Mouse (Mus musculus): Measurements from ENCODE around the gene Sh2b1. TPM values are rescaled to one million over a fixed set of nuclear protein-coding genes. Genes with fewer than 3 reads are reported as not detected.

Gene Sh2b1
- total and polyA plus RNA-seq, 3 experiments = 8.9 to 61.5 (median 24.6) TPM

DNA sequence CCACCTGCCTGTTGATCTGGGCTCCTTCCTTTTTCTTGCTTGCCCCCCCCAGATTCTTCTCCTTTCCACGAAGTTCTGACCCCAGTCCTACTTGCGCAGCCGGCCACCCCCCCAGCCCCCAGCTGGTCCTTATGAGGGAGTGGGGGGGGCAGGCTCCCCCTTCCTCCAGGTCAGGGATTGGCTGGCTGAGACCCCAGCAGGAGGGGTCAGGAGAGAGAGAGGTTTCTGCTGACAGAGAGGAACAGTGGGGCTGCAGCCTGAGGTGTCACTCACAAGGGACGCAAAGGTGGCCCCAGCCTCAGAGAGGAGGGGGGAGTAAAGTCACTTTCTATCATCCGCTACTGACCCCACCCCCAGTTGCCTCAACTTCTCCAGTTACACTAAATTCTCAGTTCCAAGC lies 12.2 kb downstream of the Sh2b1 start, which contains the start of gene Atp2a1:
Gene Atp2a1, minus strand, starts transcription at position 105 of the 400 bp plus-strand sequence.
- no peak for DNase-seq (ENCODE audit: low spot score)
- Histone ChIP-seq H3K4me3 (ENCODE audit: low read depth, low read length) (no peak within 1 kb of the TSS; the same call in 1 of the 2 replicates), H3K9me3 (replicated peaks) (no peaks in the 10 kb centered on the region), H3K27me3 (ENCODE audit: insufficient read depth, low read length) (peaks cover 35% of the 10 kb centered on the region), H3K36me3 (replicated peaks) (peaks cover 35% of the 10 kb centered on the region), H3K4me1 (ENCODE audit: insufficient read depth, low read depth, low read length) (peaks cover 43% of the 10 kb centered on the region)
- TF ChIP-seq POLR2AphosphoS5 (IDR thresholded peaks at IDR 0.05; ENCODE audit: insufficient replicate concordance, low read depth, low read length) (no peak), GATA1 (IDR thresholded peaks at IDR 0.05; ENCODE audit: borderline replicate concordance, low read length) (no peak), GATA2 (IDR thresholded peaks at IDR 0.05; ENCODE audit: borderline replicate concordance, low read depth, low read length) (no peak), TAL1 (conservative IDR thresholded peaks at IDR 0.05; ENCODE audit: low read depth, low read length) (no peak), CTCF (IDR thresholded peaks at IDR 0.05; ENCODE audit: low read depth, low read length) (no peak)
- ATAC-seq (ENCODE audit: extremely low read depth, insufficient number of reproducible peaks, low FRiP score, poor library complexity, severe bottlenecking) = no peak

DNA sequence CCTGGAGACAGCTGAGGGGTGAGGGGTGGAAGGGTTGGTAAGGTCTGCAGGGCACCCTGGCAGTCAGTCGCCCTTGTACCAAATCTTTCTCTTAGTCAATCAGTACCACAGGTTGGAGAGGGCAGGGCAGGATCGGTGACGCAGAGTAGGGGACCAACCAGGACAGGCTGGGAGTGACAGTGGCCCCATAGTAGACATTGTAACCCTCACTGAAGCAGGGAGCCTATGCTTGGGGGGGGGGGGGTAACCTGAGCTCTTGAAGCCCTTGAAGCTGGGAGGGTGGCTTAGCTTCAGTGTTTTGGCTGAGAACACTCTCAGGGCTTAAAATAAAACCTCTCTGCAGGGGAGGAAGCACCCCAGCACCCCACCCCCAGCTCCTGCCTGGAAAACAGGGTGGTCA lies 13.6 kb downstream of the Sh2b1 start:
- TF ChIP-seq GATA1 (IDR thresholded peaks at IDR 0.05; ENCODE audit: borderline replicate concordance, low read length) (no peak), CTCF (IDR thresholded peaks at IDR 0.05; ENCODE audit: low read depth, low read length) (no peak), POLR2AphosphoS5 (IDR thresholded peaks at IDR 0.05; ENCODE audit: insufficient replicate concordance, low read depth, low read length) (no peak), GATA2 (IDR thresholded peaks at IDR 0.05; ENCODE audit: borderline replicate concordance, low read depth, low read length) (no peak), TAL1 (conservative IDR thresholded peaks at IDR 0.05; ENCODE audit: low read depth, low read length) (no peak)
- ATAC-seq (ENCODE audit: extremely low read depth, insufficient number of reproducible peaks, low FRiP score, poor library complexity, severe bottlenecking) (no peak), DNase-seq (ENCODE audit: low spot score) (no peak)
- H3K36me3 ChIP-seq (replicated peaks) = peaks cover 21% of the 10 kb centered on the region
- H3K9me3 ChIP-seq (replicated peaks) = no peaks in the 10 kb centered on the region
- peaks cover 49% of the 10 kb centered on the region for H3K27me3 ChIP-seq (ENCODE audit: insufficient read depth, low read length)
- no peak overlapping the region for H3K4me3 ChIP-seq (ENCODE audit: low read depth, low read length)
- H3K4me1 ChIP-seq (ENCODE audit: insufficient read depth, low read depth, low read length) = peaks cover 33% of the 10 kb centered on the region

DNA sequence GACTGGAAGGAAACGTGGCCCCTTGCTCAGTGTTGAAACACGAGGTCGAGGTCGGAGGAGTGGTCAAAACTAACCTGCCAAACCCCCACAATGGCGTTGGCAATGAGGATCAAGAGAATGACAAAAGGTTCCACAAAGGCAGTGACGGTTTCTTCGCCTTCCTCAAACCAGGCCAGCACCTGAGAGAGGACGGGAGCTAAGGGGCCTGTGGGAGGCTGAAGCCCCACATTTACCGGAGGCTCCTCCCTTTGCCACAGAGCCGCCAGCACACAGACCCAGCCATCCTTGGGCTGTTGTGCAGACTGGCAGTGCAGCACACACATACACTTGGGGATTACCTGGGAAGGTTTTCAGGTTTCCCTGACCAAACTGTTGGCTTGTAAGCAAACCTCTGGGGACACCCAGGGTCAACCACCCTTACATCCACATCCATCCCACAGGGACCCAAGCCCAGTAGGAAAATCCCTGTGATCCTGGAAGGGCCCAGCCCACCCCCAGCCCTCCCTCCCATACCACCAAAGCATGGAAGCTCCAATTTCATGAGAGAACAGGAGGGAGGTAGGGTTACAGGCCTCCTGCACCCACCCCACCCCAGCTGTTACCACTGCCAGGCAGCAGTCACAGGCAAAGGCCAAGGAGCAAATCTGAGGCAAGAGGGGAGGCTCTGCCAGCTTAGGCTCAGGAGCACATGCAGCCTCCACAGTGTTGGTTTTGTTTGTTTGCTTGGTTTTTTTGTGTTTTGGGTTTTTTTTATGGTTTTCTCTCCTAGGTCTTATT lies 14.4 kb downstream of the Sh2b1 start:
- Histone ChIP-seq H3K9me3 (replicated peaks) (no peaks in the 10 kb centered on the region), H3K36me3 (replicated peaks) (peaks cover 13% of the 10 kb centered on the region), H3K4me3 (ENCODE audit: low read depth, low read length) (no peak overlapping the region), H3K4me1 (ENCODE audit: insufficient read depth, low read depth, low read length) (peaks cover 25% of the 10 kb centered on the region), H3K27me3 (ENCODE audit: insufficient read depth, low read length) (peaks cover 57% of the 10 kb centered on the region)
- DNase-seq (ENCODE audit: low spot score) = no peak
- TF ChIP-seq TAL1 (conservative IDR thresholded peaks at IDR 0.05; ENCODE audit: low read depth, low read length) = no peak
- no peak for TF ChIP-seq GATA1 (IDR thresholded peaks at IDR 0.05; ENCODE audit: borderline replicate concordance, low read length)
- no peak for TF ChIP-seq CTCF (IDR thresholded peaks at IDR 0.05; ENCODE audit: low read depth, low read length)
- no peak for TF ChIP-seq POLR2AphosphoS5 (IDR thresholded peaks at IDR 0.05; ENCODE audit: insufficient replicate concordance, low read depth, low read length)
- no peak for TF ChIP-seq GATA2 (IDR thresholded peaks at IDR 0.05; ENCODE audit: borderline replicate concordance, low read depth, low read length)
- ATAC-seq (ENCODE audit: extremely low read depth, insufficient number of reproducible peaks, low FRiP score, poor library complexity, severe bottlenecking) = no peak

GRCm38 (mm10) chr7:126458844-126459618 lies 16.2 kb downstream of the Sh2b1 start:
- TF ChIP-seq CTCF (IDR thresholded peaks at IDR 0.05; ENCODE audit: low read depth, low read length) (no peak), POLR2AphosphoS5 (IDR thresholded peaks at IDR 0.05; ENCODE audit: insufficient replicate concordance, low read depth, low read length) (no peak), GATA1 (IDR thresholded peaks at IDR 0.05; ENCODE audit: borderline replicate concordance, low read length) (no peak), GATA2 (IDR thresholded peaks at IDR 0.05; ENCODE audit: borderline replicate concordance, low read depth, low read length) (no peak), TAL1 (conservative IDR thresholded peaks at IDR 0.05; ENCODE audit: low read depth, low read length) (no peak)
- H3K4me3 ChIP-seq (ENCODE audit: low read depth, low read length) = no peak overlapping the region
- no peaks in the 10 kb centered on the region for H3K36me3 ChIP-seq (replicated peaks)
- ATAC-seq (ENCODE audit: extremely low read depth, insufficient number of reproducible peaks, low FRiP score, poor library complexity, severe bottlenecking) (no peak), DNase-seq (ENCODE audit: low spot score) (no peak)
- peaks cover 9% of the 10 kb centered on the region for H3K4me1 ChIP-seq (ENCODE audit: insufficient read depth, low read depth, low read length)
- no peaks in the 10 kb centered on the region for H3K9me3 ChIP-seq (replicated peaks)
- H3K27me3 ChIP-seq (ENCODE audit: insufficient read depth, low read length) = peaks cover 62% of the 10 kb centered on the region

DNA sequence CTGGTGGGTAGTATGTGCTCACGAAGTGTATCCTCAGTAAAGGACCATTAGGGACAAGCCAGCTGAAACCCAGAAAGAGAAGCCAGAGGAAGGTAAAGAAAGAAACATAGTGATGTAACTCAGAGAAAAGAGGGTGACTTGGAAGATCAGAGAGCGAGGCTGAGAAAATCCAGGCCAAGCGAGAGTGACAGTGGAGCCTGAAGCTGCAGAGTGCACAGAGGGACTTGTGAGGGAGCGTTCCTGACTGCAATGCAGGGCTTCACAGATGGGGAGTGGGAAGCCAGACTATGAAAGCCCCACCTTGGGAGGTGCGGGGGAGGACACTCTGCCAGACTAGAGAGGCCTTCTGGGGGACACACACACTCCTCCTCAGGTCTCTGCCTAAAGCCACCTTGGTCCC lies 17.0 kb downstream of the Sh2b1 start:
- peaks cover under 1% of the 10 kb centered on the region; the same call in 1 of the 2 replicates for H3K4me1 ChIP-seq (ENCODE audit: insufficient read depth, low read depth, low read length)
- TF ChIP-seq GATA1 (IDR thresholded peaks at IDR 0.05; ENCODE audit: borderline replicate concordance, low read length) = no peak
- TF ChIP-seq TAL1 (conservative IDR thresholded peaks at IDR 0.05; ENCODE audit: low read depth, low read length) = no peak
- no peak for TF ChIP-seq GATA2 (IDR thresholded peaks at IDR 0.05; ENCODE audit: borderline replicate concordance, low read depth, low read length)
- TF ChIP-seq CTCF (IDR thresholded peaks at IDR 0.05; ENCODE audit: low read depth, low read length) = no peak
- no peak for TF ChIP-seq POLR2AphosphoS5 (IDR thresholded peaks at IDR 0.05; ENCODE audit: insufficient replicate concordance, low read depth, low read length)
- DNase-seq (ENCODE audit: low spot score) (no peak), ATAC-seq (ENCODE audit: extremely low read depth, insufficient number of reproducible peaks, low FRiP score, poor library complexity, severe bottlenecking) (no peak)
- H3K4me3 ChIP-seq (ENCODE audit: low read depth, low read length) = no peak overlapping the region
- peaks cover 67% of the 10 kb centered on the region for H3K27me3 ChIP-seq (ENCODE audit: insufficient read depth, low read length)
- no peaks in the 10 kb centered on the region for H3K9me3 ChIP-seq (replicated peaks)
- no peaks in the 10 kb centered on the region for H3K36me3 ChIP-seq (replicated peaks)
